Mouse (Mus musculus) limb, embryonic 11.5 days (tissue): ENCODE data around the gene Itpr3. TPM values are rescaled to one million over a fixed set of nuclear protein-coding genes. Genes with fewer than 3 reads are reported as not detected.

Experiments used
- ATAC-seq: fragments of 200-750 bp; cut with Nextera tagmentation; 2 replicates; pipeline ENCODE4 v1.8.0; 2017; ENCODE audit warnings: low read depth; ENCODE audit not compliant: insufficient number of reproducible peaks, low FRiP score, low TSS enrichment
- DNase-seq: peaks from one replicate; pipeline ENCODE4 v3.0.0-alpha.2; 2015; ENCODE audit warnings: low spot score
- H3K27ac ChIP-seq: fragments of 300-500 bp; sonication (generic); replicated peaks from 2 replicates; pipeline ENCODE4 v1.5.1; 2014; ENCODE audit warnings: low read depth, mild to moderate bottlenecking, low read length
- H3K27me3 ChIP-seq: fragments of 300-500 bp; sonication (generic); 2 replicates; pipeline ENCODE4 v1.6.1; 2014; ENCODE audit warnings: mild to moderate bottlenecking, low read length, mixed read lengths; ENCODE audit not compliant: control insufficient read depth, insufficient read depth
- H3K36me3 ChIP-seq: fragments of 300-500 bp; sonication (generic); 2 replicates; pipeline ENCODE4 v1.6.1; 2014; ENCODE audit warnings: mild to moderate bottlenecking, low read length, moderate library complexity, mixed read lengths; ENCODE audit not compliant: control insufficient read depth, insufficient read depth
- H3K4me1 ChIP-seq: fragments of 300-500 bp; sonication (generic); 2 replicates; pipeline ENCODE4 v1.6.1; 2014; ENCODE audit warnings: low read length, mixed read lengths; ENCODE audit not compliant: control insufficient read depth, insufficient read depth
- H3K4me2 ChIP-seq: fragments of 300-500 bp; sonication (generic); 2 replicates; pipeline ENCODE4 v1.6.1; 2014; ENCODE audit warnings: low read depth, mild to moderate bottlenecking, moderate library complexity; ENCODE audit not compliant: severe bottlenecking
- H3K4me3 ChIP-seq: fragments of 300-500 bp; sonication (generic); 2 replicates; pipeline ENCODE4 v1.5.1; 2014; ENCODE audit warnings: low read depth, low read length
- H3K9ac ChIP-seq: fragments of 300-500 bp; sonication (generic); 2 replicates; pipeline ENCODE4 v1.6.1; 2014; ENCODE audit warnings: mild to moderate bottlenecking, low read length
- H3K9me3 ChIP-seq: fragments of 300-500 bp; sonication (generic); 2 replicates; pipeline ENCODE4 v1.6.1; 2016; ENCODE audit warnings: low read length; ENCODE audit not compliant: control insufficient read depth
- WGBS: fragments of 180-500 bp; shearing (Covaris S2); extraction: QIAGEN DNeasy Blood & Tissue Kit; methylation state at CpG from one replicate; pipeline ENCODE4 v1.1.7; 2014; 5-methylcytosine and 5-hydroxymethylcytosine counted together
- polyA plus RNA-seq: library from polyadenylated mRNA; unstranded; fragments of >200 nt; fragmentation: Nextera tagmentation; extraction: Ambion mirVana; gene quantifications from 2 replicates; pipeline ENCODE4 v1.2.1, GENCODE M21; 2014

Itpr3 gene
- polyA plus RNA-seq, 1 experiment from 2014 or later: 3.0 TPM

DNA sequence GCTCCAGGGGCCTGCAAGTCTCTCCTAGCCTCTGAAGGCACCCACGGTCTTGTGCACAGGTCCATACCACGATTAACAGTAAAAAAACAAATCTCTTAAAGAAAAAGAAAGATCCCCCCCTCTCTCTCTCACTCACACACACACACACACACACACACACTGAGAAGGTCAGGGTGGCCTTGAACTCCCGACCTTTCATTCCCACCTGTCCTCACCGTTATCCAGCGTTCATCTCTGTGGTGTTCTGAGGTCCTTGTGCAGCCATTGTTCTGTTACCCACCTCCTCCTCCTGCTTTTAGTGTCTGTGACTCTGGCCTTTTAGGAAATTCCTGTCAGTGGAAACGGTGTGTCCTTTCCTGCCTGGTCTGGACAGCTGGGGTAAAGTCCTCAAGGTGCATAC is 21.4 kb downstream of the Itpr3 start:
- Histone ChIP-seq H3K27me3 (no peaks in the 10 kb centered on the region), H3K9ac (no peak overlapping the region), H3K27ac (no peak overlapping the region), H3K4me2 (no peak overlapping the region), H3K4me1 (no peaks in the 10 kb centered on the region), H3K4me3 (no peak overlapping the region), H3K36me3 (no peaks in the 10 kb centered on the region), H3K9me3 (no peaks in the 10 kb centered on the region)
- WGBS: 83% methylated on average over 6 of the region's 6 CpGs
- no peak for DNase-seq
- ATAC-seq: no peak

DNA sequence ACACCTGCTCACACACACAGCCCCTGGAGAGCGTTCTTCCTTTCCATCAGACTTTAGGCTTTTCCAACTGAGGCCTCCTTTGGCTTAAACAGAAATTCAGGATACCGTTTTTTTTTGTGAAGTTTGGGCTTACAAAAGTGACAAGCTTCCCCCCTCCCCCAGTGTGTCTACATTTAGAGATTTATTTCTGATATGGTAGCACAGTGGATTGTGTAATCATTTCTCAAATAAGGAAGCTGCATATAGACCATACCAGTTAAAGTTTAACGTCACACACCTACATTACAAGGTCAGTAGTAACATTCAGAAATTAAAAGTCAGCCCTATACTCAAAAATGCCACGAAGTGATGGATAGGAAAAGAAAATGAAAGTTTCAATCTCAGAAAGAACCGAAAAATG is 24.8 kb downstream of the Itpr3 start:
- ATAC-seq (no peak), DNase-seq (no peak)
- Histone ChIP-seq H3K27me3 (no peaks in the 10 kb centered on the region), H3K4me2 (no peak overlapping the region), H3K9me3 (no peaks in the 10 kb centered on the region), H3K9ac (no peak overlapping the region), H3K4me3 (no peak overlapping the region), H3K36me3 (no peaks in the 10 kb centered on the region), H3K27ac (no peak overlapping the region), H3K4me1 (no peaks in the 10 kb centered on the region)
- WGBS: 85% methylated on average over 5 of the region's 5 CpGs

DNA sequence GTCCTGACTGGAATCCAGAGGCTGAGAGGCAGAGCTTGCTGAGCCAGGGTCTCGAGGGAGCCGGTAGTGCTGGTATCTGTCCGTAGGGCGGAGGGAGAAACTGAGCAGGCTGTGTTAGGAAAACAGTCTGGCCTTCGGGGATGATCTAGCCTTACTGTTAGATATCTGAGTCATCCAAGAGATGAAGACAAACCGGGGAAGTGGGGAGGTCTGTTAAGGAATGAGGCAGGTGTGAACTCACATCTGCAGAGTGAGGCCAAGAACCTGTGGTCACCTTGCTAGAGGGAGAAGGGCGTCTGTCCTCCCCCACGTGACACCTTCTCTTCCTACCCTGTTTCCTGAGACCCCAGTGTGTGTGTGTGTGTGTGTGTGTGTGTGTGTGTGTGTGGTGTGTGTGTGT is 25.7 kb downstream of the Itpr3 start:
- Histone ChIP-seq H3K9me3 (no peaks in the 10 kb centered on the region), H3K4me2 (no peak overlapping the region), H3K27me3 (no peaks in the 10 kb centered on the region), H3K36me3 (no peaks in the 10 kb centered on the region), H3K9ac (no peak overlapping the region), H3K27ac (no peak overlapping the region), H3K4me3 (no peak overlapping the region), H3K4me1 (no peaks in the 10 kb centered on the region)
- no peak for ATAC-seq
- 73% methylated on average over 8 of the region's 8 CpGs for whole genome bisulfite sequencing
- no peak for DNase-seq

DNA sequence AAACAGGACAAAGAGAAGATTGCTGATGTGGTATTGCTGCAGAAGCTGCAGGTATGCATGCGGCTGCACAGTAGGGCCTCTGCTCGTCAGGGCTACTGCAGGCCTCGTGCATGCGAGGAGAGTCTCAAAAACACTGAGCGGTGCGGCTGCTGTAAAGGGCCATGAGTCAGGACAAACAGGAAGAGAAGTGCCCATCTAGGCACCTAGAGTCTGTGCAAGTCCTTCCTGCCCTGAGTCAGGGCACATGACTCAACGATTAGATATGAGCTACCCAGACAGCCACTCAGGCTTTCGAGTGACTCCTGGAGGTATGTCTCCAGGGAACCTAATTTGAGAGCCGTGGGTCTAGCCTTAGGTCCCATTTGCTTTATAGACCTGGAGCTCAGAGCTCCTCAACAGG is 26.5 kb downstream of the Itpr3 start:
- Histone ChIP-seq H3K27ac (no peak overlapping the region), H3K4me2 (no peak overlapping the region), H3K36me3 (no peaks in the 10 kb centered on the region), H3K27me3 (no peaks in the 10 kb centered on the region), H3K9me3 (no peaks in the 10 kb centered on the region), H3K4me3 (no peak overlapping the region), H3K9ac (no peak overlapping the region), H3K4me1 (no peaks in the 10 kb centered on the region)
- WGBS: 81% methylated on average over 9 of the region's 9 CpGs
- DNase-seq (no peak), ATAC-seq (no peak)

DNA sequence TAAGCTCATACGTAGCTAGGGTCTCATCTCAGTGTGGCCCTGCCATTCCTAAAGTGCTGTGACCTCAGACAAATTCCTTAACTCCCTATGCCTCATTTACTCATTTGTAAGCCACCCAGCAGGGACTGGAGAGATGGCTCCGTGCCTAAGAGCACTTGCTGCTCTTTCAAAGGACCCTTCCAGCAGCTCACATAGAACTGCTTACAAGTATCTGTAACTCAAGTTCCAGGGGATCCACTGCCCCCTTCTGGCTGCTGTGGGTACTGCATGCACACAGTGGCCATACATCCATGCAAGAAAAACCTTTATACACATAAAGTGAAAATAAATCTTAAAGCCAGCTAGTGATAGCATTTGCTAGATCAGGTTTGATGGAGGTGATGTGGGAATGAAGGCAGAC is 28.6 kb downstream of the Itpr3 start:
- no peaks in the 10 kb centered on the region for H3K9me3 ChIP-seq
- WGBS: 68% methylated on average over 2 of the region's 2 CpGs
- H3K27me3 ChIP-seq: no peaks in the 10 kb centered on the region
- H3K4me2 ChIP-seq: no peak overlapping the region
- H3K36me3 ChIP-seq: no peaks in the 10 kb centered on the region
- no peaks in the 10 kb centered on the region for H3K4me1 ChIP-seq
- H3K4me3 ChIP-seq: no peak overlapping the region
- H3K9ac ChIP-seq: no peak overlapping the region
- H3K27ac ChIP-seq: no peak overlapping the region
- ATAC-seq (no peak), DNase-seq (peak; percentile 85)

DNA sequence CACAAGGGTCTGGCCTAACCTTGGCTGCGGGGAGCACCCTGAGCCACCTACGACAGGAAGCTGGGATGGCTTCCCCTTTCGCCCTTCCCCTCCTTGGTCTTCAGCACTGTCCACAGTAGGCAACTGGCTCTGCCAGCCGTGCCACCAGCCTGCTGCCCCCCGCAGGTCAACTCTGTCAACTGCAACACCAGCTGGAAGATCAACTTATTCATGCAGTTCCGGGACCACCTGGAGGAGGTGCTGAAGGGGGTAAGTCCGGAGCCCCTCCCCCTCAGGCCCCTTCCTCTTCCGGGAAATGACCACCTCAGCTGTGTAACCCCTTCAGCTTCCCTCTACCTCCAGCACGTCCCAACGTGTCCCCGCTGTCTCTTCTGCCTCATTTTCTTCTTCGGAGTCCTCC is 30.3 kb downstream of the Itpr3 start:
- H3K4me3 ChIP-seq: no peak overlapping the region
- no peaks in the 10 kb centered on the region for H3K36me3 ChIP-seq
- peak; percentile 74 for DNase-seq
- H3K4me2 ChIP-seq: no peak overlapping the region
- no peaks in the 10 kb centered on the region for H3K4me1 ChIP-seq
- no peak for ATAC-seq
- H3K9me3 ChIP-seq: no peaks in the 10 kb centered on the region
- 31% methylated on average over 12 of the region's 12 CpGs for WGBS
- H3K27ac ChIP-seq: no peak overlapping the region
- H3K9ac ChIP-seq: peak overlapping the region; percentile 27; the same call in 1 of the 2 replicates
- H3K27me3 ChIP-seq: no peaks in the 10 kb centered on the region

DNA sequence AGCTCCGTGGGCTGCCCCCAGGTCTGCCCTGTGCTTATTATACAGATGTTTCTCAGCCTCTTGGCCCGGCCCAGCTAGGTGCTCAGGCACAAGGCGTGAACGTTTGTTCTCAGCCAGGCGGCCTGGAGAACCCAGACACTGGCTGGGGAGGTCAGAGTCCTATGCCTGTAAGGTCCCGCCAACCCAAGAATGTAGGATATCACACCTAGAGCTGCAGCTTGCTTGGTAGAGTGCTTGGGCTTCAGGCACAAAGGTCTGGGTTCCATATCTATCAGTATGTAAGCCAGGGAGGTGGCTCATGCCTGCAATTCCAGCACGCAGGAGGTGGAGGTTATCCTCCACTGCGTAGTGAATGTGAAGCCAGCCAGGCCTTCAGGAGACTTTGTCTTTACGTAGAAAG is 33.0 kb downstream of the Itpr3 start:
- H3K36me3 ChIP-seq: no peaks in the 10 kb centered on the region
- ATAC-seq (no peak), DNase-seq (no peak)
- H3K9ac ChIP-seq: peak overlapping the region; percentile 9; the same call in 1 of the 2 replicates
- no peaks in the 10 kb centered on the region for H3K27me3 ChIP-seq
- H3K4me2 ChIP-seq: no peak overlapping the region
- no peak overlapping the region for H3K4me3 ChIP-seq
- H3K9me3 ChIP-seq: no peaks in the 10 kb centered on the region
- WGBS: 68% methylated on average over 9 of the region's 9 CpGs
- no peaks in the 10 kb centered on the region for H3K4me1 ChIP-seq
- H3K27ac ChIP-seq: no peak overlapping the region

DNA sequence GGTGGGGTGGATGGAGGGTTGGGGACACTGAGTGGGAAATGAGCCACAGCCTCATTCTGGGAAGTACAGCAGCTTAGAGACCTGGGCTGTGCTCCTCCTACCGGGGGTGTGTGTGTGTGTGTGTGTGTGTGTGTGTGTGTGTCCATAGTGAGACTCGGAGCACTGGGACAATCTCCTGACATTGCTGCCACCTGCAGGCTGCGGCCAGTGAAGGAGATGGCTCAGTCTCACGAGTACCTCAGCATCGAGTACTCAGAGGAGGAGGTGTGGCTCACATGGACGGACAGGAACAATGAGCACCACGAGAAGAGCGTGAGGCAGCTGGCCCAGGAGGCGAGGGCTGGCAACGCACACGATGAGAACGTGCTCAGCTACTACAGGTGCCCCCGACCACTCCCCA is 38.6 kb downstream of the Itpr3 start:
- Histone ChIP-seq H3K4me3 (no peak overlapping the region), H3K27ac (no peak overlapping the region), H3K4me2 (no peak overlapping the region), H3K9me3 (no peaks in the 10 kb centered on the region), H3K36me3 (no peaks in the 10 kb centered on the region), H3K4me1 (no peaks in the 10 kb centered on the region), H3K9ac (no peak overlapping the region), H3K27me3 (no peaks in the 10 kb centered on the region)
- WGBS: 44% methylated on average over 13 of the region's 13 CpGs
- no peak for ATAC-seq
- DNase-seq: no peak

DNA sequence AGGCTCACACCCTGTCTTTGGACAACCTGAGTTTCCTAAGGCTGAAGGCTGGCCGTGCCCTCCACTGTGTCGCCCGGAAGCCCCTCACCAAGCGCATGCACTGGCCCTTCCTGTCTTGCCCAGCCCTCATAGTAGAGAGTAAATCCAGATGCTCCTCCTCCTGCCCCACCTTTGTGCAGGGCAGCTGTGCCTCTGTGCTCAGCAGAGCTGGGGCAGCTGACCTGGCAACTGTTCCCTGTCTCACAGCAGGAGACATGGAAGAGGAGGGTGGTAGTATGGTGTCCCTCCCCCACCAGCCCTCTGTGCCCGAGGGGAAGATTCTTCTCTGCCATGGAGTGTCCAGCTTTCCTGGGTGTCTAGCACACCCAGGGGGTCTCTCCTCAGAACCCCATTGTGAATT is 44.6 kb downstream of the Itpr3 start:
- H3K4me2 ChIP-seq: no peak overlapping the region
- H3K27ac ChIP-seq: no peak overlapping the region
- no peaks in the 10 kb centered on the region; the same call in 1 of the 2 replicates for H3K4me1 ChIP-seq
- no peaks in the 10 kb centered on the region for H3K27me3 ChIP-seq
- WGBS: 71% methylated on average over 5 of the region's 5 CpGs
- H3K4me3 ChIP-seq: no peak overlapping the region
- no peak for ATAC-seq
- DNase-seq: no peak
- H3K9ac ChIP-seq: no peak overlapping the region
- H3K9me3 ChIP-seq: no peaks in the 10 kb centered on the region
- H3K36me3 ChIP-seq: no peaks in the 10 kb centered on the region
